Mouse (Mus musculus) cerebellum, adult (tissue): ENCODE results near the gene Ercc8.

ENCODE experiments used
- ATAC-seq: cut with Nextera tagmentation; 2 replicates; pipeline ENCODE4 v1.9.2; 2017; ENCODE audit warnings: mild to moderate bottlenecking, moderate library complexity, mixed read lengths; ENCODE audit not compliant: insufficient number of reproducible peaks, low FRiP score, low TSS enrichment

The Ercc8 gene

DNA sequence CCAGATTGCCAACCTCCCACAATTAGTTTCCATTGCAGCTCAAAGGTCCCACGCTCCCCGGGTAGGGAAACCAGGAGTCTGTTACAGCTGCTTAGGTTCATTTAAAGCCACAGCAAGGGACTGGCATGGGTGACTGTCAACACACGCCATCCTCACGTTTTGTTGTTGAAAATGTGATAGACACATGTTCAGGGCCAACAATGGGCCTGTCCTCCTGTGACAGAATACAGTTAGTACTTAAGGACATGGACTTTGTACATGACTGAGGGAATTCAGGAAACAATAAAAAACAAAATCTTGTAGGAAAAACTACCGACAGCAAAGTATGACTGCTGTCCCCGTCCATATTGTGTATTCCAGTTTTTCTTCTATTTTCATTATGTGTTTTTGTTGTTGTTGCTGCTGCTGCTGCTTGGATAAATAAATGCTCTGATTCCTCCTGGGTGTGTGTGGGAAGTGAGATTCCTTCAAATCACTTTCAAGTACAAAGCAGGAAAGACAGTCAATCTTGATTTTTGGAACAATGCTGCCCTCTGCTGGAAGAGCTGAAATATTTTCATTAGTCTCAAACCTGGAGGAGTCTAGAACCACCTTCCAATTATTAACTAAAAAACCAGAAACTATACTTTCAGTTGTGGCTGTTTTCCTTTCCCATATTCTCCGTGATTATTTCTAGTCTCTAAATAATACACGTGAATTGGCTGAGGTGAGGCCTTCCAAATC is 5.7 kb upstream of the Ercc8 start:
- ATAC-seq, result no peak

DNA sequence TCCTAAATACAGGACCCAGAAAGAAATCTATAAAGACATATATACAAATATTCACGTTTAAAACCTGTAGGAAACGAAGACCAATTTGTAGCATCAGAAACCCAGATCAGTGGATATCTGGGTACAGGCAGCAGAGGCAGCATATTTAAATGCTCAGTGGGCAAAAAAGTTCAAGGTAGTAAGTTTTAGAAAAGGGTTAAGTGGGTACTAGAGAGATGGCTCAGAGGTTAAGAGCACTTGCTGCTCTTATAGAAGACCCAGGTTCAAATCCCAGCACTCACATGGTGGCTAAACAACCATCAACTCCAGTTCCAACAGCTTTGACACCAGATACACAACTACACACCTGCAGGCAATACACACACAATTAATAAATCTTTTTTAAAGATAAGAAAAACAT is 1.4 kb upstream of the Ercc8 start:
- ATAC-seq, result no peak

DNA sequence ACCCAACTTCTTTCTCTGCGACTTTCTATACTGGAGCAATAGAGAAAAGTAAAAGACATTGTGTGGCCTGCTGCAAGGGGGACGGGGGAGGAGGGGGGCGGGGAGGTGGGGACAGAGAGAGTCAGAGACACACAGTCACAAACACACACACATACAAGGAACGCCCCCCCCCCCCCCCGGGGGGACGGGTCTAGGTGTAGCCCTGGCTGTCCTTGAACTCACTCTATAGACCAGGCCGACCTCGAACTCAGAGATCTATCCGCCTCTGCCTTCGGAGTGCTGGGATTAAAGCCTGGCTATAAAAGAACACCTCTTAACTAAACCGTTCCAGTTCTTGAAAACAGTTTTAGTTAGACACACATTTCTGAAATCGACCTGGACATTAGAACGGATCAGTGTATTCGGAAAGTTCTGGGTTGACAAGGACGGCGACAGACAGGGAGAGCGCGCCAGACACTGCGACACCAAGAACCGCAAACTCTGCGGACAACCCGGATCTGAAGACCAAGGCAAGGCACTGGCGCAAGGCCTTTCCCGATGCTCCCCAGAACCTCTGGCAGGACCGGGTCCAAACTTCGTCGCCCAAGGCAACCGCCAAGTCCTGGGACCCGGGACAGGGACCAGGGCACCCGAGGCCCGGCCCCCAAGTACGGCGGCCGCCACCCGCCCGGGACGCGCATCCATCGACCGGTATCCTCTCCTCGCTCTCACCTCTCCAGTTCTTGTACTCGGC is 633 bp upstream of the Ercc8 start:
- ATAC-seq, result peak; percentile 21

DNA sequence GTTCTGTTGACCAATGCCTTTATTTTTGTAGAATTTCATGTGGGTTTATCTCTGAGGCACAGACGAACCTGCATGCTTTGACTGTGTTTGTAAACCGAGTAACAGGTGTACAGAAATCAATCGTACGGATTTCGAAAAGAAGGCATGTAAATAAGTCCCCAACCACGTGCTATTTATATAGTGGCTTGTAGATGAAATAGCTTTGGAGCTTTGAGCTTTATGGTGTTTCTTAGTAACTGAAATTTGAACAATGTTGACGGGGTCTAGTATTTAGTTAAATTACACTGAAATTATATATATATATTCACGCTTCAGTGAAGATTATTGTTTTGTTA is 677 bp downstream of the Ercc8 start:
- no peak for ATAC-seq

DNA sequence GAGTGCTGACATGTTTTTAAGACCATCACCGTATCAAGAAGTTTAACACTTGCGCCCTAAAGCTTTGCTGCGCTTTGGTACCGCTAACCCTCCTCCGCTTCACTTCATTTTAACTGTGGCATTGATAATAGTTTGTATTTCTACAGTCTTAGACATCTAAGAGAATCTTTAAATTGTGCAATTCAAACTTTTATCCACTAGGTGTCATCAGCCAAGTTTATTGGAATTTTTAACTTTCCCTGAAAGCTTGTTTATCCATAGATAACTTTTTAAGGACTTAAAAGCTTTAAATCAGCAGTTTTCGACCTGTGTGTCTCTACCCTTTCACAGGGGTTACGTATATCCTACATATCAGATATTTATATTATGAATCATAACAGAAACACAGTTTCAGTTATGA is 1.4 kb downstream of the Ercc8 start:
- ATAC-seq, result no peak

DNA sequence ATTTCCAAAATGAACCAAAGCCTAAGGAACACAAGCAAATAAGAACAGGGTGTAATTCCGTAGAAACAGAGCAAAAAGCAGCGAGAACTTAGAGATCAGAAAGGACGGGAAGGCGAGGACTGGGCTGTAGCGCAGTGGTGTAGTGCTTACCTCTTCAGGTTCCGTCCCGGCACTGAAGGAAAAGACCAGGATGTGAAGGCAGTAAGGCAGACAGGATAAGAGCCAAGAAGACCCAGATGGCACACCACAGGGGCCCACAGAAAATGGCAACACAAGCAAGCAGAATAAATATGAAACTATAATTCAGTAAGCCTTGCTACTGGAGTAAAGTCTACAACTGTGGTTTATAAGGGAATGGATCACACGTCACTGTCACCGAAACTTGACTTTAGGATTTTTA is 5.4 kb downstream of the Ercc8 start:
- ATAC-seq, result peak; percentile 91

DNA sequence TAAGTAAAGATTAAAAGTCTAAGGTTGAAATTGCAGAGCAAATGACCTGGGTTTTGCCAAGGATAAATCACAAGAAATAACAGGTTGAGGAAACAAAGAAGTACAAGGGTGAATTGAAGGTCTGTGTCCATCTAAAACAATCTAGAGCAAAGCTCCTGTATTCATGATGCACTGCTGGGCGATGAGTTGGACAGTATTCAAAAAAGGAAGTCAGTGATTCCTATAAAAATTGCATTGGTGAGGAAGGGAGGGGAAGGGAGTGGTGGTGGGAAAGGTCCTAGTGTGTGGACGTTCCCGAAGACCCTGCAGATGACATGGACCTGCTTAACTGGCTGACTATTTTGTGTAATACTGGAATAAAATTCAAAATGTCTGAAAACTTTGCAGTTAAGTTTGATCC is 6.1 kb downstream of the Ercc8 start:
- ATAC-seq, result 0 out of 2 replicates have a peak, but pooled peaks have one; percentile 16

DNA sequence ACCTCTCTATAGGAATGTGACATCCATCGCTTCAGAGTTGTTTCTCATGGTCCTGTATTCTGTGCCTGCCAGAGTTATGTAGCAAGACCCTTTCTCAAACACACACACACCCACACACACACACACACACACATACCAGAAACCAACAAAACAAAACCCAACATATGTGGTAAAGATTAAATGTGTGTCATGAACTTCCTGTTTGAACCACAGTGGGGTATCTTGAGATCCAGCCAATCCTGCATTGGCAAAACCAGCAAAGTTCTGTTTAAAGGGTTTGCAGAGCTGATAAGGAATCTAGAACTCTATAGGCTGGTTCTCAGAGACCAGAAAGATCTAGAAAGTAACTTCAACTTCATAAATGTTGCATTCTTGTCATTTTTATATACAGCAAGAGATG is 11.5 kb downstream of the Ercc8 start:
- ATAC-seq, result no peak

DNA sequence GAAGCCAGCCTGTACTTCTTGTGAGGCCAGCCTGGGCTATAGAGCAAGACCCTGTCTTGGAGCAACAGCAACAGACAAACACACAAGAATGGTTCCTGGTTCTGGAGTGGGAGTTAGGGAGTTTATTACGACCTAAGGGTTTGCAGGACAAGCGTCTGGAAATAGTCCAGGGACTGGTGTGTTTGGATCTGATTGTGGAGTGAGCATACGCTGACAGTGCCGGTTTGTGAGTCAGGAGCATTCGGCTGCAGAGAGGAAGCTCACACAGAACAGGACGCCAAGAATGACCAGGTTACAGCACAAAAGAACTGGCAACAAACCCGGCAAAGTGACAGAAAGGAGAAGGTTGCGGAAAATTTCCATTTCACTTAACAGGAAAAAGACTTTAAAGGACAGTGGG is 12.0 kb downstream of the Ercc8 start:
- peak; percentile 90 for ATAC-seq

DNA sequence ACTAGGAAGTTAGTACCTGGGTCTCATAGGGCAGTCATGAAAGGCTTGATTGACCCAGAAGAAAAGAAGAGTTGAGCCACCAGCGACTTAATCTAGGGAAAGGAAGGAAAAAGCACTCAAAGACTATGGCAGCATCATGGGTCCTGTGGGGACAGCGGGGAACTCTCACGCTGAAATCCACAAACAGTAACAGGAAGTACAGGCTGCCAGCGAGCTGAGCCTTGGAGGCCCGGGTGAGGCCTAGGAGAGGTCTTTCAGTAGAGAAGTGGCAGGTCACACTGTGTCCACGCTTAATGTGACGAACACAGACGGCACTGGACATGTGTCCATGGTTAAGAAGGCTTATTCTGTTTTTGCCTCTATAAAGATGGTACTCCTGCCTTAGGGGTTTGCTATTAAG is 21.1 kb downstream of the Ercc8 start:
- ATAC-seq, result no peak

DNA sequence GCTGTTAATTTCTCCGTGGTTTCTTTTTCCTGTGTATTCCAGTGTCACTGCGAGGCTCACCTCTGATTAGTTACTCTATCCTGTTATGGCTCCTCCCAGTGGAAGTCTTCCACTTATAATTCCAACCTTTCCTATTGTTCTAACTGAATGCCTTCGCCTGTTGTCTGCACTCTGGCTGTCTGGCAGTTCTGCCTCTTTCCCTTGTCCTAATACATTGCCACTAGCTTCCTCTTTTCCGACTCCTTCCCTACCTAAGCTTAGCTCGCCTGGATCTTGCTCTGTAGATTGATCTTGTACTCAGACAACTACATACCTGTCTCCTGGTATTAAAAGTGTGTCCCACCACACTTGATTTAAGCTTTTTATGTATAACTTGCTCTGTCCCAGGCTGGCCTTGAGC is 22.3 kb downstream of the Ercc8 start:
- no peak for ATAC-seq

DNA sequence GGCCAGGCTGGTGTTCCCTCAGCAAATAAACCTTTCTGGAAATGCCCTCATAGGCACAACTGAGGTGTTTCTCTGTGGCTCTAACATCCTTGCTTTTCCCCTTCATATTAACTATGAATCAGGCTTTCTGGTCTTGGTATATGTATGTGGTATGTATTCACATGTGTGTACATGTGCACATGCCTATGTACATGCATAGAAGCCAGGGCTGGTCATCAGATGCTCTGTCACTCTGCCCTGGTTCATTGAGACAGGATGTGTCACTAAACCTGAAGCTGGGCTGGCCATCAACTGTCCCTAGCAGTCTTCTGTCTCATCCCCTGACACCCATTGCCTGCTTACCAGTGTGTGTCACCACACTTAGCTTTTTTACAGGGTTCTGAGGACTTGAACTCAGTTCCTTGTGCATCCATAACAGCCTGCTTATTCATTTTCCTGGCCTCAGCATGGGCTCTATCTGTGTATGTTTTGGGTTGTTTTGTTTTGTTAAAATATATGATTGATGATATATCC is 26.3 kb downstream of the Ercc8 start:
- ATAC-seq, result no peak

DNA sequence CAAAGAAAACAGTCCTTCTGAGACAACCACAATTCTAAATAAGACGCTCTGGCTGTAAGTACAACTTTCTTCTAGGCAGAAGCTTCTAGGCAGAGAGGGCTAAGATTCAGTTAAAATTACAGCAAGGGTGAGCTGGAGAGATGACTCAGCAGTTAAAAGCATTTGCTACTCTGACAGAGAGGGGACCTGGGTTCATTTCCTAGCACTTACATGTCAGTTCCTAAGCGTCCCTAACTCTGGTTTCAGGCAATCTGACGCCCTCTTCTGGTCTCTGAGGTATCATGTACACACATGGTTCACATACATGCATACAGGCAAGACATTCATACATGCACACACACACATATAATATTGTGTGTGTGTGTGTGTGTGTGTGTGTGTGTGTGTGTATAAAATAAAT is 27.0 kb downstream of the Ercc8 start:
- ATAC-seq, result no peak

DNA sequence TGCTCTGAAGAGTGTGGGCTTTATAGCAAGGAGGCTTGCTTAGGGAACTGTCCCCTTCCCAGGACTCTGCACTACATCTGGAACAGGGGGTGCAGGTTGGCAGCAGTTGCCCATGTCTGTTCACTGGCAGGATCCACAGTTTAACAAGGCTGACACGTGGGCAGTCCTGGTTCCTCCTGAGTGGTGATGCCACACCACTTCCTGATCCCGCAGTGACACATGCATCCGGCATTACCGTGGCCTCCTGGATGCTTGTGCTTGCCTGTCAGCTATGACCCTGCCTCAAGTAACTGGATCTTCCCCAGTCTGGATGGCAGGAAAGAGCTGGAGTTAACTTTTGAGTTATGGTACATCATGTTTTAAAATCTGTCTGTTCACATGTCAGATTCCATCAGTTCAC is 29.5 kb downstream of the Ercc8 start:
- ATAC-seq, result no peak

DNA sequence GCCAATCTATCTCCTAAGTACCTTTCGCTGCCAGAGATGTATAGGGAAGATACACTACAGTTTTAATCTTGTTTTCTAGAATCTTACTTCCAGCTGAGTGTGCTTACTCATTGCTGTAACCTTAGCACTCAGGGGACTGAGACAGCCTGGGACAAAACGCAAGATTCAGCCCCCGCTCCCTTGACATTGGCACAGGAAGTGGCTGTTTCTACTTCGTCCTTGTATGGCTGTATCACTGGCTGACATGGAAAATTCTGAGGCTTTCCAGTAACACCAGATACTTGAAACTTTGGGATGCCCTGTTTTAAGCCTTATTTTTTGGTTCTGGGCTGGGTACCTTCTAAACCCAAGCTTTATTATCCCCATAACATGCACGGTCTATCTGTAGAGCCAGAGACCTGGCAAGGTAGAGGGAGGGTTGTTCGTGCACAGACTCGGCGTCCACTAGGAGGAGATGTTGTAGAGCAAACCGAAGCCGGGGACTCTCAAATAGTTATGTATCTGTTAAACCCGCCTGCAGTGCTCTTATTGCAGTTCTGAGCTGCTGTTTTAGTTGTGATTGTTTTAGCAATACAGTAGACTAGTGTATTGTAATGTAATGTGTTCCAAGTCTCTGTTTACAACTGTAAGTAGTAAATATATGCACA is 32.7 kb downstream of the Ercc8 start:
- ATAC-seq, result peak; percentile 56

DNA sequence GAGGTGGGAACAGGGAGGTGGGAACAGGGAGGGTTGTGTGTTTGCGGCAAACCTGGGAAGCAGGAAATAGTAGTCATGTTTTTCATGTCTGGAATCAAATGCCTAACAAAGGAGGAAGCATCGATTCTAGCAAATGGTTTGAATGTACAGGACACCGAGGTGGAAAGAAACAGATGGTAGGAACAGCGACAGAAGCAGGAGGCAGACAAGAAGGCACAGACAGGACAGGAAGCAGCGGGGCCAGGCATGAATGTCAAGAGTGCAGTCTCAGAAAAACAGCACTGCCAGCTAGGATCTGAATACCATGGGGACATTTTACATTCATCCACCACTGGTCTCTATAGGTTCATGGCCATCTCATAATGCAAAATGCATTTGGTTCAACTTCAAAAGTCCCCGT is 36.9 kb downstream of the Ercc8 start:
- ATAC-seq, result peak; percentile 72; the same call in 1 of the 2 replicates

DNA sequence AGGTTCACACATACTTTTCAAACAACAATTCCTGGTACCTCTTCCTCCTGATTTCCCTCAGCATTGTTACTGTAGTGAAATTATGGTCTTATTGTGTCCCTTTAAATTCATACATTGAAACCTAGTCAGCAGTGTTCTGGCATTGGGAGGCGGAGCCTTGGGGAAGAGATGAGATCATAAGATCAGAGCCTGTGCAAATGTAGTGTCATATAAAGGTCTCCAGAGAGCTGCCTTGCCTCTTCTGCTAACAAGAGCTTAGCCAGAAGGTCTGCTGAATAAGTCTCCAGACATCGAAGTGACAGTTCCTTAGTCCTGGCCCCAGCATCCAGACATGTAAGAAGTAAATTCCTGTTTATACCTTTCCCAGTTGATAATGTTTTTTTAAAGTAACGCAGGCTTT is 46.3 kb downstream of the Ercc8 start:
- no peak for ATAC-seq

DNA sequence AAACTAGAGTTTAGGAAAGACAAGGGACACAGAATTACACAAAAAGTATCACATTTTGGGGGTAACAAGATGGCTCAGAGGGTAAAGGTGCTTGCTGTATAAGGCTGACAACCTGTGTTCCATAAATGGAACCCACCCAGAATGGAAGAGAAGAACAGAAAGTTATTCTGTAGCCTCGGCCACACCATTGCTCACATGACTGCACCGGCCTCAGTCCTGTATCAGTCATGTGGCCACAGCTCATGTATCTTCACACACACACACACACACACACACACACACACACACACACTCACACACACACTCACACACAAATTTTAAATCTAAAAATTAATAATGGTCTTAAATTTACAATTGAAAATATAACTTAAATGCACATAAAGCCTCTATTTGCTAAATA is 48.9 kb downstream of the Ercc8 start:
- ATAC-seq, result no peak

DNA sequence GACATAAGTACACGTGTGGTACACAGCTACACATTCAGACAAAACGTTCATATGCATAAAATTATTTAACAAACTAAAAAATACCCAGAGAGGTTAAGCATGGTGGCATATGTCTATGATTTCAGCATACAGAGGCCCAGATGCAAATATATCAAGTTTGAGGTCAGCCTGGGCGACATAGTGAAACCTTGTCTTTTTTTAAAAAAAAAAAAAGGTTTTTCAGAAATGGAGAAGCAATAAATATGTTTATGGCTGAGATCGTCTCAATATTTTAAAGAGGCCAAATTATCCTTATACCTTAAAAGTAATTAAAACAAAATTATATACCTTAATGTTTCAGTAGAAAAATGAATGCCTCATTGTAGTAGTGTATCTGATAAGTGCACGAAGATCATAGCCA is 49.6 kb downstream of the Ercc8 start:
- ATAC-seq, result no peak

DNA sequence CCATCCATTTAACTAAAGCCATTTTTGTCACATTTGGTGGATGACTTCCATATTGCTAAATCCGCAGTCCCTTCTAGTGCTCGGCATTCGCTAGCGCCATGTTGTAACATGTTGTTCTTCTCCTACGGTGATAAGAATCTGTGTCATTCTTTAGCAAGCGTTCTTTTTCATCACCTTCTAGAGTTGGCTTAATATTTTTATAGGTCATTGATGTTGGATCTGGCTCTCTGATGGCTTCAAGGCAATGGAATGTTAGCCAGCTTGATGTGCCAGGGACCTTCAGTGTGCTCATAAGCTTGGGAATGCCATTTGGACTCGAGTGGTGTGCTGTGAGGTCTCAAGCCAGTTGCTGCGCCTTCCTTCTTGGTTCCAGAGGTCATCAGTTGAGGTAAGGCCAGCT is 52.4 kb downstream of the Ercc8 start:
- ATAC-seq, result no peak

DNA sequence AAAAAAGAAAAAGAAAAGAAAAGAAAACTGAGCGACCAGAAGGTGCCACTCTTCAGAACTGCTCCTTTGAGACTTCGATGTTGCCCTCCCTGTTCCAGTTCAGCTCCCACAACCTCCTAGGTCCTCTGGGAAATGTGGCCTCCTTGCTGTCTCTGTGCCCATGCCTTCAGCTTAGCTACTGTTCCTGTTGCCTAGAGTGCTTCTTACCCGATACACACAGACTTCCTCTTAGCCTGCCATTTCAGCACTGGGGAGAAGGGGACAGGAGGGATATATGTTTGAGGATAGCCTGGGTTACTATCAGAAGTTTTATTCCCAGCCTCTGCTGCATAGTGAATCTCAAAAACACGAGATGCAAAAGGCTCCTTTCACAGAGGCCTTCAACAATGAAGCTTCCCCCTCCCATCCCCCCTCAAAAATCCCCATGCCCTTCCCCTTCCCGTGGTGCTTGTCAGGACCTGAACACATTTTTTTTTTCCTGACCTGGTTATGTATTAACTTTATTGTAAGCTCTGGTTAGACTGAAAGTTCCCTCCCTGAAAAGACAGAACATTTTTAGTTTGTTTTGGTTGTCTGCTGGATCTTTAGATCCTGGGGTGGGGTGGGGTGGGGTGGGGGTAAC is 54.0 kb downstream of the Ercc8 start:
- ATAC-seq, result no peak
